Mouse (Mus musculus) heart, embryonic 11.5 days (tissue): Measurements from ENCODE around the gene Tlr8. TPM values are rescaled to one million over a fixed set of nuclear protein-coding genes. Genes with fewer than 3 reads are reported as not detected.
"Not testable (repeated sequence)": the region's sequence is repeated elsewhere in the genome, so short reads cannot be mapped to it uniquely, and the experiment has no call there.

Experiments used
- ATAC-seq: fragments of 200-750 bp; cut with Nextera tagmentation; replicated peaks from 2 replicates; pipeline ENCODE4 v1.8.0; 2017; ENCODE audit warnings: moderate library complexity; ENCODE audit not compliant: insufficient number of reproducible peaks, low FRiP score, low TSS enrichment
- H3K27ac ChIP-seq: fragments of 300-500 bp; sonication (generic); 2 replicates; pipeline ENCODE4 v1.5.1; 2014; ENCODE audit warnings: mild to moderate bottlenecking, low read depth, low read length
- H3K27me3 ChIP-seq: fragments of 300-500 bp; sonication (generic); 2 replicates; pipeline ENCODE4 v1.6.1; 2014; ENCODE audit warnings: mild to moderate bottlenecking, low read length, mixed read lengths; ENCODE audit not compliant: control insufficient read depth, insufficient read depth
- H3K36me3 ChIP-seq: fragments of 300-500 bp; sonication (generic); 2 replicates; pipeline ENCODE4 v1.6.1; 2014; ENCODE audit warnings: mild to moderate bottlenecking, low read length, moderate library complexity, mixed read lengths; ENCODE audit not compliant: control insufficient read depth, insufficient read depth
- H3K4me1 ChIP-seq: fragments of 300-500 bp; sonication (generic); 2 replicates; pipeline ENCODE4 v1.6.1; 2014; ENCODE audit warnings: low read length; ENCODE audit not compliant: control insufficient read depth, insufficient read depth
- H3K4me2 ChIP-seq: fragments of 300-500 bp; sonication (generic); 2 replicates; pipeline ENCODE4 v1.6.1; 2014; ENCODE audit warnings: mild to moderate bottlenecking, moderate library complexity
- H3K4me3 ChIP-seq: fragments of 300-500 bp; sonication (generic); 2 replicates; pipeline ENCODE4 v1.5.1; 2014; ENCODE audit warnings: low read depth, low read length
- H3K9ac ChIP-seq: fragments of 300-500 bp; sonication (generic); 2 replicates; pipeline ENCODE4 v1.6.1; 2014; ENCODE audit warnings: mild to moderate bottlenecking, low read depth, low read length, moderate library complexity
- H3K9me3 ChIP-seq: fragments of 300-500 bp; sonication (generic); replicated peaks from 2 replicates; pipeline ENCODE4 v1.6.1; 2016; ENCODE audit warnings: low read length; ENCODE audit not compliant: control insufficient read depth
- WGBS: fragments of 180-500 bp; shearing (Covaris S2); extraction: QIAGEN DNeasy Blood & Tissue Kit; methylation state at CpG from one replicate; pipeline ENCODE4 v1.1.7; 2014; ENCODE audit not compliant: insufficient replicate concordance; 5-methylcytosine and 5-hydroxymethylcytosine counted together
- polyA plus RNA-seq: library from polyadenylated mRNA; unstranded; fragments of >200 nt; fragmentation: Nextera tagmentation; extraction: Ambion mirVana; gene quantifications from 2 replicates; pipeline ENCODE4 v1.2.1, GENCODE M21; 2014

Tlr8 gene
- polyA plus RNA-seq: 0.06 and 0.17 TPM in 2 replicates

DNA sequence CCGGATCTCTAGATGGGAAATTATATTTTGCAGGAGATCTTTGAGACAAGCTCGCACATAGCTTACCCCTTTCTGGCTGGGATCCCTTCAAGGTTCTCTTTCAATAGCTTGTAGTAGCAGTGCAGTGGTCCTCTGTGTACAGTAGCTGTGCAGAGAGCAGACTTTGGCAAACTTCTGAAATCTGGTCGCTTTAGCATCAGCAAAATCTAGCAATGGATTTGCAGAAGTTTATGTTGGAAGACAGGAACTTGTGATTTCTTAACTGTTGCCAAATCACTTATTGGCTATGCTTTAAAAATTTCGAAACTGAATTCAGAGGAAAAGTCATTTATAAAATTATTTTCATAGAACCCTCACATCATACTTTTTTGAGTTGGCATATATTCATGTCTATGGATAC is at the start of gene Tlr8:
TSS of gene Tlr8 (minus strand) at position 244 of the 400 bp plus-strand sequence.
- Histone ChIP-seq H3K4me2 (no peak within 1 kb of the TSS), H3K27me3 (no peaks in the 10 kb centered on the region), H3K4me3 (no peak within 1 kb of the TSS), H3K4me1 (no peaks in the 10 kb centered on the region), H3K27ac (no peak within 1 kb of the TSS), H3K9ac (no peak within 1 kb of the TSS), H3K36me3 (no peaks in the 10 kb centered on the region), H3K9me3 (no peaks in the 10 kb centered on the region)
- ATAC-seq: no peak
- 65% methylated on average over 4 of the region's 4 CpGs for WGBS

DNA sequence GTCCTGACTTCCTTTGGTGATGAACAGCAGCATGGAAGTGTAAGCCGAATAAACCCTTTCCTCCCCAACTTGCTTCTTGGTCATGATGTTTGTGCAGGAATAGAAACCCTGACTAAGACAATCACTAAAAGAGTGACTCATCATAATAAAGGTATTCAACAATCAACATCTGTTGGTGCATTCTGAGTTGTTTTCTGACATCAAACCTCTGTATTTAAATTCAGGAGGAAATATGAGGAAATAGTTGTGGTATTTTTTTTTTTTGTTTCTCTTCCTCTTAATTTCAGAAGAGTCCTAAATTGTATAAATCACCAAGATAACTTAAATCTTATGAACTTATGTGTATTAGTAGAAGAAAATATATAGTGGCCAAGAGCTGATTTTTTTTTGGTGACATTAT is 37.9 kb upstream of the Tlr8 start:
- not testable (repeated sequence) for H3K4me1 ChIP-seq, ATAC-seq, H3K9me3 ChIP-seq, H3K4me2 ChIP-seq, H3K9ac ChIP-seq, H3K27ac ChIP-seq, H3K36me3 ChIP-seq, H3K4me3 ChIP-seq, H3K27me3 ChIP-seq
- 80% methylated on average over 1 of the region's 1 CpGs for whole genome bisulfite sequencing

- Histone ChIP-seq H3K4me1 (no peaks in the 10 kb centered on the region), H3K9ac (peak overlapping the region; percentile 58; the same call in 1 of the 2 replicates), H3K36me3 (no peaks in the 10 kb centered on the region), H3K27ac (no peak overlapping the region), H3K27me3 (no peaks in the 10 kb centered on the region), H3K4me2 (peak overlapping the region; percentile 61), H3K4me3 (peak overlapping the region; percentile 36), H3K9me3 (no peaks in the 10 kb centered on the region)
- 19% methylated on average over 9 of the region's 9 CpGs for WGBS
- ATAC-seq: no peak
Measured at GRCm38 (mm10) chrX:167276953-167277352, 12.8 kb upstream of the Tlr8 start.

DNA sequence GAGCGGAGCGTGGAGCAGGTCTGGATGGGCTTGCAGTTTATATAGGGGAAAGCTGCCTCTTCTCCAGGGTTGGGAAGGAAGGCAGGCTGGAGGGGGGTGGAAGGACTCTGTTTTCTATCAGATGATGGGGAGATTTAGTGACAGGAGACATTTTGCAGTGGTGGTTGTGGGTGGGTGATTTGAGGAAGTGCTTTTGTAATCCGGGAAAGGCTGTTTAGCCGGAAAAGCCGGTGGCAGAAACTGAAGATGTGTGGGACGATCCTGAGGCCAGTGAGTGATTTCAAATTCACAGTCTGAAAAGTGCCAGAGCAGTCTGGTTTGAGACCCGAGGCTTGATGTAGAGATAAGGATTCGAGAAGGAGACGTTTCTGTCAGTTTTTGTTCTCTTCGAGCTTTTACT is 12.4 kb upstream of the Tlr8 start:
- Histone ChIP-seq H3K4me2 (peak overlapping the region; percentile 61), H3K4me1 (no peaks in the 10 kb centered on the region), H3K27ac (no peak overlapping the region), H3K9ac (peak overlapping the region; percentile 58), H3K4me3 (peak overlapping the region; percentile 36), H3K9me3 (no peaks in the 10 kb centered on the region), H3K36me3 (no peaks in the 10 kb centered on the region), H3K27me3 (no peaks in the 10 kb centered on the region)
- ATAC-seq: no peak
- WGBS: 41% methylated on average over 10 of the region's 10 CpGs

- 74% methylated on average over 4 of the region's 4 CpGs for WGBS
- H3K36me3 ChIP-seq: no peaks in the 10 kb centered on the region
Measured at GRCm38 (mm10) chrX:167263530-167263929, 599 bp downstream of the Tlr8 start.

DNA sequence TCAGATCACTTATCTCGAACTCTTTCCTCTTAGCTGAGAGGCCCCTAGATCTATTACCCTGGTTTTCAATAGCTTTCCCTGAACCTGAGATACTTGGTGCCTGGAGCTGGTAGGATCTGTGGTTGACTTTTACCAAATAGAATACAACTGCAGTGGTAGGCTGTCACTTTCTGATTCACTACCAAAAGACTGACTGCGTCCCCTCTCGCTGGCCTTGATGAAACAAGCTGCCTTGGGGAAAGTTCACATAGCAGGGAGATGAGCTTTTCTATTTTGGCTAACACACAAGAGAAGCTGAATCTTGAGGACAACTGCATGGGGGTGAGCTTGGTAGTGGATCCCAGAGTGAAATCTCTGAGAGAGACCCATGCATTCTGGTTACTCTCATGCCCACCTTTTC is 22.4 kb downstream of the Tlr8 start:
- Histone ChIP-seq H3K9ac (no peak overlapping the region), H3K4me3 (no peak overlapping the region), H3K27ac (no peak overlapping the region), H3K4me1 (no peaks in the 10 kb centered on the region), H3K4me2 (no peak overlapping the region), H3K9me3 (no peaks in the 10 kb centered on the region), H3K27me3 (no peaks in the 10 kb centered on the region), H3K36me3 (no peaks in the 10 kb centered on the region)
- 88% methylated on average over 3 of the region's 3 CpGs for WGBS
- ATAC-seq: no peak

More at GRCm38 (mm10) chrX:167263530-167263929, 599 bp downstream of the Tlr8 start:
- H3K4me1 ChIP-seq: no peaks in the 10 kb centered on the region
- H3K4me3 ChIP-seq: no peak overlapping the region
- H3K27ac ChIP-seq: no peak overlapping the region
- H3K9me3 ChIP-seq: no peaks in the 10 kb centered on the region
- H3K27me3 ChIP-seq: no peaks in the 10 kb centered on the region
- no peak overlapping the region for H3K4me2 ChIP-seq
- no peak for ATAC-seq
- no peak overlapping the region for H3K9ac ChIP-seq

- H3K4me2 ChIP-seq: no peak overlapping the region
- no peak overlapping the region for H3K9ac ChIP-seq
- no peaks in the 10 kb centered on the region for H3K9me3 ChIP-seq
- no peak overlapping the region for H3K4me3 ChIP-seq
- WGBS: 64% methylated on average over 9 of the region's 9 CpGs
- no peaks in the 10 kb centered on the region for H3K27me3 ChIP-seq
- no peaks in the 10 kb centered on the region for H3K36me3 ChIP-seq
- H3K4me1 ChIP-seq: no peaks in the 10 kb centered on the region
- no peak overlapping the region for H3K27ac ChIP-seq
- ATAC-seq: no peak
Measured at GRCm38 (mm10) chrX:167239293-167239921, 24.7 kb downstream of the Tlr8 start.

DNA sequence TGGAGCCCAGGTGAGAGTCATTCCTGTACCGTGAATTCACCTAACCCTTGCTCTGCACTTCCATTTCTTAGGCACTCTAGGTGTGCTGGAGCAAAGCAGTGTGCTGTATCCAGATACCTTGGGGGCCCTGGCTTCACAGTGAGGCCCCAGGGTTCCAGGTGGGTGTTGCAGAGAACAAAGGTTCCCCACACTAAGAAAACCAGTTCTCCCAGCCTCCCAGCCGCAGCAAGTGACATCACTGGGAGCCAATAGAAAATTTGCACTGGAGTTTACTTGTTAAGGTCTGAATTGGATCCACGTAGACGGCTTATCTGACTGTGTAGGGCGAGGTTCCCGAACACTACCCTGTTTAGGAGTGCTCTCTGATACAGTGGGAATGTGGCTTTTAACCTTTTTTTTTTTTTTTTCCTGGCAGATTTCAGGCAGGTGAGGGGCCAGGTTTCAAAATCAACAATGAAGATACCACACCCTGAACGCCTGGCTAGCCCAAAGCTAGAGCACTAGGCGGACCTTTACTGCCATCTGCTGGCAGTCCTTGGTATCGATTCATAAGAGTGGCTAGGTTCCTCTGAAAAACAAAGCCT is 30.9 kb downstream of the Tlr8 start:
- Histone ChIP-seq H3K4me3 (no peak overlapping the region), H3K9ac (no peak overlapping the region), H3K9me3 (no peaks in the 10 kb centered on the region), H3K27ac (no peak overlapping the region), H3K27me3 (no peaks in the 10 kb centered on the region), H3K36me3 (no peaks in the 10 kb centered on the region), H3K4me1 (no peaks in the 10 kb centered on the region), H3K4me2 (no peak overlapping the region)
- ATAC-seq: no peak
- WGBS: 20% methylated on average over 9 of the region's 9 CpGs

DNA sequence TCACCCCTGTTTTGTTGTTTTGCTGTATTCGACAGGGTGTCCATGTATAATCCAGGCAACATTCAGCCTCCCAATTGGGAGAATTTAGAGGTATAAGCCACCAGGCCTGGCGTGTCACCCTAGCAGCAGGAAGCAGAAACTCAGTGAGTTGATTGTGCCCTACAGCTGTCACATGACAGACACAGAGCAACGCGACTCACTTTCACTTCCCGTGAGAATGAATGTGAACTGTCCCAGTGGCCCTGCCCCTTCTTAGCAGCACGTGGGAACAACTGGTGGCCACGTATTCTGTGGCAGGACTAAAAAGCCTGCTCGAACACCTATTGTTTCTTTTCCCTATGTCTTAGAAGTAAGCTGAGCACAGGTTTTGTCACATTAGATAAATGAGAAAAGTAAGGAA is 33.0 kb downstream of the Tlr8 start:
- no peaks in the 10 kb centered on the region for H3K36me3 ChIP-seq
- ATAC-seq: no peak
- no peak overlapping the region for H3K27ac ChIP-seq
- no peaks in the 10 kb centered on the region for H3K27me3 ChIP-seq
- H3K4me2 ChIP-seq: no peak overlapping the region
- 57% methylated on average over 8 of the region's 8 CpGs for WGBS
- no peak overlapping the region for H3K4me3 ChIP-seq
- no peaks in the 10 kb centered on the region for H3K9me3 ChIP-seq
- H3K4me1 ChIP-seq: no peaks in the 10 kb centered on the region
- no peak overlapping the region for H3K9ac ChIP-seq
